Mouse (Mus musculus) megakaryocyte, embryonic 14.5 days (primary cell): ENCODE results near the gene Otulin. TPM values are rescaled to one million over a fixed set of nuclear protein-coding genes. Genes with fewer than 3 reads are reported as not detected.

ENCODE experiments used
- H3K27me3 ChIP-seq: replicated peaks from 2 replicates; pipeline ENCODE3; 2012; ENCODE audit warnings: inconsistent platforms
- H3K36me3 ChIP-seq: replicated peaks from 2 replicates; pipeline ENCODE3; 2012; ENCODE audit warnings: low read length, inconsistent platforms, mixed read lengths
- H3K4me1 ChIP-seq: 2 replicates; pipeline ENCODE4 v1.6.1; 2012; ENCODE audit warnings: inconsistent platforms
- H3K4me3 ChIP-seq: replicated peaks from 2 replicates; pipeline ENCODE3; 2012; ENCODE audit warnings: moderate library complexity, mild to moderate bottlenecking, inconsistent platforms
- H3K9me3 ChIP-seq: 2 replicates; pipeline ENCODE4 v1.6.1; 2012; ENCODE audit warnings: inconsistent platforms
- FLI1 ChIP-seq: IDR thresholded peaks from 2 replicates; pipeline ENCODE4 v1.6.1; 2012; ENCODE audit warnings: low read length, inconsistent platforms, mixed read lengths
- GATA1 ChIP-seq: IDR thresholded peaks from 3 replicates; pipeline ENCODE4 v1.6.1; 2012; ENCODE audit warnings: mixed read lengths, low read length, inconsistent platforms, borderline replicate concordance
- polyA plus RNA-seq: library from polyadenylated mRNA; stranded (reverse); fragments of >175 nt; gene quantifications from 2 replicates; pipeline ENCODE4 v1.2.3, GENCODE M21; 2012; ENCODE audit warnings: low replicate concordance; ENCODE audit not compliant: insufficient read depth

Otulin gene
- polyA plus RNA-seq, 1 experiment, result 25.7 TPM

- no peaks in the 10 kb centered on the region for H3K36me3 ChIP-seq
- H3K4me1 ChIP-seq, result peaks cover 65% of the 10 kb centered on the region
- no peak overlapping the region for H3K4me3 ChIP-seq
- H3K27me3 ChIP-seq, result peaks cover 5% of the 10 kb centered on the region
- H3K9me3 ChIP-seq, result no peaks in the 10 kb centered on the region
- TF ChIP-seq FLI1 (no peak), GATA1 (no peak)
Observed at GRCm38 (mm10) chr15:27669931-27670411, 39.5 kb upstream of the Otulin start.

GRCm38 (mm10) chr15:27669276-27669675, 38.8 kb upstream of the Otulin start:
- Histone ChIP-seq H3K4me1 (peaks cover 60% of the 10 kb centered on the region), H3K9me3 (no peaks in the 10 kb centered on the region), H3K27me3 (peaks cover 5% of the 10 kb centered on the region), H3K36me3 (no peaks in the 10 kb centered on the region), H3K4me3 (no peak overlapping the region)
- no peak for TF ChIP-seq GATA1
- TF ChIP-seq FLI1, result no peak

- Histone ChIP-seq H3K4me3 (no peak overlapping the region), H3K27me3 (peaks cover 3% of the 10 kb centered on the region), H3K36me3 (peaks cover 6% of the 10 kb centered on the region), H3K9me3 (peaks cover 4% of the 10 kb centered on the region; the same call in 1 of the 2 replicates), H3K4me1 (peaks cover 59% of the 10 kb centered on the region)
- TF ChIP-seq FLI1 (no peak), GATA1 (no peak)
Observed at GRCm38 (mm10) chr15:27668557-27668956, 38.1 kb upstream of the Otulin start.

GRCm38 (mm10) chr15:27668001-27668461, 37.5 kb upstream of the Otulin start:
- Histone ChIP-seq H3K9me3 (peaks cover 4% of the 10 kb centered on the region; the same call in 1 of the 2 replicates), H3K4me1 (peaks cover 56% of the 10 kb centered on the region), H3K4me3 (no peak overlapping the region), H3K36me3 (peaks cover 11% of the 10 kb centered on the region), H3K27me3 (no peaks in the 10 kb centered on the region)
- TF ChIP-seq GATA1, result no peak
- no peak for TF ChIP-seq FLI1

- TF ChIP-seq GATA1 (no peak), FLI1 (no peak)
- no peak overlapping the region for H3K4me3 ChIP-seq
Observed at GRCm38 (mm10) chr15:27666911-27667539, 36.5 kb upstream of the Otulin start.

GRCm38 (mm10) chr15:27665392-27665911, 35.0 kb upstream of the Otulin start:
- H3K9me3 ChIP-seq, result peaks cover 4% of the 10 kb centered on the region; the same call in 1 of the 2 replicates
- TF ChIP-seq GATA1, result no peak
- TF ChIP-seq FLI1, result no peak
- peaks cover 11% of the 10 kb centered on the region for H3K36me3 ChIP-seq
- no peak overlapping the region for H3K4me3 ChIP-seq
- H3K4me1 ChIP-seq, result peaks cover 35% of the 10 kb centered on the region
- H3K27me3 ChIP-seq, result no peaks in the 10 kb centered on the region

More at GRCm38 (mm10) chr15:27666911-27667539, 36.5 kb upstream of the Otulin start:
- Histone ChIP-seq H3K27me3 (no peaks in the 10 kb centered on the region), H3K9me3 (peaks cover 4% of the 10 kb centered on the region; the same call in 1 of the 2 replicates), H3K4me1 (peaks cover 50% of the 10 kb centered on the region), H3K36me3 (peaks cover 11% of the 10 kb centered on the region)

- H3K9me3 ChIP-seq, result peaks cover 4% of the 10 kb centered on the region; the same call in 1 of the 2 replicates
Observed at GRCm38 (mm10) chr15:27664126-27664525, 33.6 kb upstream of the Otulin start.

GRCm38 (mm10) chr15:27662699-27663098, 32.2 kb upstream of the Otulin start:
- Histone ChIP-seq H3K9me3 (peaks cover 11% of the 10 kb centered on the region; the same call in 1 of the 2 replicates), H3K36me3 (peaks cover 16% of the 10 kb centered on the region), H3K4me3 (no peak overlapping the region), H3K4me1 (peaks cover 24% of the 10 kb centered on the region), H3K27me3 (no peaks in the 10 kb centered on the region)
- no peak for TF ChIP-seq GATA1
- TF ChIP-seq FLI1, result no peak

More at GRCm38 (mm10) chr15:27664126-27664525, 33.6 kb upstream of the Otulin start:
- H3K36me3 ChIP-seq, result peaks cover 11% of the 10 kb centered on the region
- TF ChIP-seq FLI1 (no peak), GATA1 (no peak)
- no peak overlapping the region for H3K4me3 ChIP-seq
- H3K27me3 ChIP-seq, result no peaks in the 10 kb centered on the region
- peaks cover 30% of the 10 kb centered on the region for H3K4me1 ChIP-seq

- Histone ChIP-seq H3K36me3 (peaks cover 17% of the 10 kb centered on the region), H3K4me3 (no peak overlapping the region), H3K27me3 (no peaks in the 10 kb centered on the region), H3K9me3 (peaks cover 11% of the 10 kb centered on the region; the same call in 1 of the 2 replicates), H3K4me1 (peaks cover 16% of the 10 kb centered on the region)
- TF ChIP-seq FLI1 (no peak), GATA1 (no peak)
Observed at GRCm38 (mm10) chr15:27661696-27662095, 31.2 kb upstream of the Otulin start.
